Mouse (Mus musculus) CH12.LX (cell line): ENCODE results near the gene Paf1. TPM values are rescaled to one million over a fixed set of nuclear protein-coding genes. Genes with fewer than 3 reads are reported as not detected.
A peak's percentile ranks its signal among the peaks of the same experiment; 100 is the strongest.

Source experiments
- DNase-seq: peaks from one replicate; pipeline ENCODE4 v3.0.0-alpha.2; 2013; ENCODE audit errors: extremely low read depth
- H3K27ac ChIP-seq: 2 replicates; pipeline ENCODE4 v1.5.1; 2012; ENCODE audit warnings: low read depth, mild to moderate bottlenecking, control low read depth, moderate library complexity; ENCODE audit not compliant: insufficient read depth
- H3K27me3 ChIP-seq: replicated peaks from 2 replicates; pipeline ENCODE3; 2012; ENCODE audit warnings: inconsistent platforms
- H3K36me3 ChIP-seq, 2 experiments: replicated peaks in 1 of 2; 2 replicates each; pipeline versions ENCODE3 to v1.6.1; 2012; ENCODE audit warnings: inconsistent platforms in 1 of 2, low read length in 1 of 2, mild to moderate bottlenecking in 1 of 2, mixed read lengths in 1 of 2, moderate library complexity in 1 of 2; ENCODE audit not compliant: control insufficient read depth in 1 of 2, insufficient read depth in 1 of 2
- H3K4me1 ChIP-seq, 2 experiments: 2 replicates each; pipeline ENCODE4 v1.6.1; 2012; ENCODE audit warnings: inconsistent platforms in 1 of 2, moderate library complexity in 1 of 2; ENCODE audit not compliant: insufficient read depth in 2 of 2, control insufficient read depth in 1 of 2
- H3K4me2 ChIP-seq: 2 replicates; pipeline ENCODE4 v1.6.1; 2012; ENCODE audit warnings: low read depth, mild to moderate bottlenecking, control low read depth; ENCODE audit not compliant: poor library complexity, insufficient read depth, severe bottlenecking
- H3K4me3 ChIP-seq, 3 experiments: fragments of 150-350 bp in 1 of 3; sonication (generic) in 1 of 3; replicated peaks in 1 of 3; 2 replicates each; pipeline versions ENCODE3 to v1.5.1; 2011 to 2012; ENCODE audit warnings: low read depth in 2 of 3, low read length in 2 of 3, mild to moderate bottlenecking in 2 of 3, moderate library complexity in 2 of 3, control low read depth in 1 of 3, improper control_type of control experiment in 1 of 3, inconsistent platforms in 1 of 3, mixed read lengths in 1 of 3; ENCODE audit not compliant: poor library complexity in 1 of 3
- H3K79me2 ChIP-seq: replicated peaks from 2 replicates; pipeline ENCODE4 v1.6.1; 2012; ENCODE audit warnings: mild to moderate bottlenecking, moderate library complexity; ENCODE audit not compliant: control insufficient read depth, poor library complexity, insufficient read depth, severe bottlenecking; ENCODE audit errors: extremely low read depth
- H3K9ac ChIP-seq: 2 replicates; pipeline ENCODE4 v1.6.1; 2012; ENCODE audit warnings: low read depth, mild to moderate bottlenecking, control low read depth, moderate library complexity; ENCODE audit not compliant: insufficient read depth
- H3K9me3 ChIP-seq: replicated peaks from 2 replicates; pipeline ENCODE3; 2012; ENCODE audit warnings: low read length, inconsistent platforms, mixed read lengths
- BHLHE40 ChIP-seq: IDR thresholded peaks from 2 replicates; pipeline ENCODE4 v1.6.1; 2011; ENCODE audit warnings: mild to moderate bottlenecking, low read depth, low read length, improper control_type of control experiment
- CHD1 ChIP-seq: IDR thresholded peaks from 2 replicates; pipeline ENCODE4 v1.6.1; 2012; ENCODE audit warnings: low read depth, low read length, improper control_type of control experiment, inconsistent platforms
- CTCF ChIP-seq, 2 experiments: IDR thresholded peaks in 1 of 2; conservative IDR thresholded peaks in 1 of 2; 2 replicates each; pipeline ENCODE4 v1.5.1; 2011 to 2012; ENCODE audit warnings: low read depth in 2 of 2, low read length in 2 of 2, improper control_type of control experiment in 1 of 2, inconsistent platforms in 1 of 2, mild to moderate bottlenecking in 1 of 2, moderate library complexity in 1 of 2
- IRF4 ChIP-seq: IDR thresholded peaks from 2 replicates; pipeline ENCODE4 v1.6.1; 2014; ENCODE audit warnings: low read depth, mild to moderate bottlenecking, inconsistent platforms, low read length, improper control_type of control experiment
- MAX ChIP-seq: IDR thresholded peaks from 2 replicates; pipeline ENCODE4 v1.6.1; 2011; ENCODE audit warnings: low read length, improper control_type of control experiment
- MEF2A ChIP-seq: IDR thresholded peaks from 2 replicates; pipeline ENCODE4 v1.6.1; 2014; ENCODE audit warnings: low read depth, mild to moderate bottlenecking, inconsistent platforms, low read length, improper control_type of control experiment, borderline replicate concordance
- NELFE ChIP-seq: IDR thresholded peaks from 2 replicates; pipeline ENCODE4 v1.6.1; 2011; ENCODE audit warnings: low read depth, low read length, improper control_type of control experiment
- NRF1 ChIP-seq: IDR thresholded peaks from 2 replicates; pipeline ENCODE4 v1.6.1; 2014; ENCODE audit warnings: low read depth, mild to moderate bottlenecking, inconsistent platforms, low read length, improper control_type of control experiment, moderate library complexity
- PAX5 ChIP-seq: IDR thresholded peaks from 2 replicates; pipeline ENCODE4 v1.6.1; 2012; ENCODE audit warnings: low read length, inconsistent platforms, mixed read lengths
- RAD21 ChIP-seq: IDR thresholded peaks from 2 replicates; pipeline ENCODE4 v1.6.1; 2011; ENCODE audit warnings: low read depth, mild to moderate bottlenecking, low read length, improper control_type of control experiment, moderate library complexity
- SIN3A ChIP-seq: IDR thresholded peaks from 2 replicates; pipeline ENCODE4 v1.6.1; 2012; ENCODE audit warnings: low read length, improper control_type of control experiment, inconsistent platforms
- SMC3 ChIP-seq: IDR thresholded peaks from 2 replicates; pipeline ENCODE4 v1.6.1; 2011; ENCODE audit warnings: low read depth, low read length, improper control_type of control experiment
- TBP ChIP-seq: conservative IDR thresholded peaks from 2 replicates; pipeline ENCODE4 v1.6.1; 2011; ENCODE audit warnings: low read depth, low read length, improper control_type of control experiment
- TCF12 ChIP-seq: IDR thresholded peaks from 2 replicates; pipeline ENCODE4 v1.6.1; 2014; ENCODE audit warnings: low read depth, mild to moderate bottlenecking, inconsistent platforms, low read length, improper control_type of control experiment
- ZC3H11A ChIP-seq: IDR thresholded peaks from 2 replicates; pipeline ENCODE4 v1.6.1; 2012; ENCODE audit warnings: low read depth, mild to moderate bottlenecking, inconsistent platforms, low read length, improper control_type of control experiment
- ZNF384 ChIP-seq: IDR thresholded peaks from 2 replicates; pipeline ENCODE4 v1.6.1; 2012; ENCODE audit warnings: low read depth, low read length, improper control_type of control experiment, inconsistent platforms
- dilution Hi-C: fragments of 300-500 bp; cut with MboI; formaldehyde crosslinking; loops from 2 replicates; pipeline ENCODE4 v1.14.3; 2020; ENCODE audit warnings: low sequenced_read_pairs; ENCODE audit not compliant: extremely low pct_unique_long_range_greater_than_20kb, extremely low pct_ligation_motif_present
- in situ Hi-C: fragments of 300-500 bp; cut with MboI; formaldehyde crosslinking; loops from 3 replicates; pipeline ENCODE4 v1.14.3; 2019; ENCODE audit warnings: low sequenced_read_pairs, low pct_ligation_motif_present, low pct_unique_long_range_greater_than_20kb, mixed read lengths
- polyA plus RNA-seq: library from polyadenylated mRNA; unstranded; fragments of >175 nt; gene quantifications from 2 replicates; pipeline ENCODE4 v1.2.1, GENCODE M21; 2012; ENCODE audit warnings: low read depth; ENCODE audit not compliant: insufficient read length
- total RNA-seq, 2 experiments: library from RNA; depleted of rRNA; stranded (reverse); fragments of 300-350 nt in 1 of 2; fragments of >200 nt in 1 of 2; gene quantifications; 2 replicates each; pipeline ENCODE4 v1.2.3; 2012 to 2014

Gene Paf1
- total and polyA plus RNA-seq, 3 experiments, result 42.2 to 105 (median 45.9) TPM

GRCm38 (mm10) chr7:28344637-28345036 is 48.1 kb upstream of the Paf1 start:
- Histone ChIP-seq H3K4me2 (peak overlapping the region; percentile 34; the same call in 1 of the 2 replicates), H3K4me1 (peaks cover 4 to 10% of the 10 kb centered on the region in 2 experiments; a peak in 3 of 4 replicates), H3K4me3 (no peak overlapping the region), H3K27me3 (no peaks in the 10 kb centered on the region), H3K9ac (no peak overlapping the region; the same call in 1 of the 2 replicates), H3K9me3 (no peaks in the 10 kb centered on the region), H3K36me3 (no peaks in the 10 kb centered on the region), H3K27ac (no peak overlapping the region), H3K79me2 (no peaks in the 10 kb centered on the region)
- dilution Hi-C loops, result no loop called here
- DNase-seq, result peak; percentile 78
- in situ Hi-C loops, result no loop called here
- TF ChIP-seq CTCF (conservative IDR thresholded peaks at IDR 0.05 in 1 of 2, IDR thresholded peaks at IDR 0.05 in 1 of 2; ENCODE audit: low read depth in 2 of 2, low read length in 2 of 2), result peak; percentile 84 to 97
- TF ChIP-seq NRF1, result no peak
- 0 out of 2 replicates have a peak, but pooled peaks have one; percentile 27 for TF ChIP-seq TCF12
- no peak for TF ChIP-seq ZNF384
- no peak for TF ChIP-seq TBP
- TF ChIP-seq ZC3H11A, result no peak
- TF ChIP-seq CHD1, result no peak
- peak; percentile 64 for TF ChIP-seq RAD21
- TF ChIP-seq NELFE, result no peak
- TF ChIP-seq IRF4, result 0 out of 2 replicates have a peak, but pooled peaks have one; percentile 20
- peak; percentile 68 for TF ChIP-seq SMC3
- TF ChIP-seq PAX5, result no peak

GRCm38 (mm10) chr7:28347746-28348145 is 45.0 kb upstream of the Paf1 start:
- peaks cover 17% of the 10 kb centered on the region for H3K79me2 ChIP-seq
- H3K27ac ChIP-seq, result no peak overlapping the region
- dilution Hi-C loops, result no loop called here
- no peak for DNase-seq
- no peak overlapping the region for H3K4me3 ChIP-seq
- in situ Hi-C loops, result no loop called here
- no peaks in the 10 kb centered on the region for H3K9me3 ChIP-seq
- TF ChIP-seq BHLHE40, result no peak
- TF ChIP-seq MEF2A, result no peak
- TF ChIP-seq SMC3, result no peak
- no peak for TF ChIP-seq SIN3A
- TF ChIP-seq MAX, result no peak
- no peak for TF ChIP-seq PAX5
- TF ChIP-seq, all 38 proteins: peak for 0
- peaks cover 12% of the 10 kb centered on the region in 2 experiments for H3K36me3 ChIP-seq
- peaks cover 12 to 23% of the 10 kb centered on the region in 2 experiments for H3K4me1 ChIP-seq
- no peaks in the 10 kb centered on the region for H3K27me3 ChIP-seq
- H3K4me2 ChIP-seq, result no peak overlapping the region
- H3K9ac ChIP-seq, result no peak overlapping the region
